Mouse (Mus musculus): ENCODE measurements around the gene 1700007K13Rik.
A peak's percentile ranks its signal among the peaks of the same experiment; 100 is the strongest.
"Not testable (repeated sequence)": the region's sequence is repeated elsewhere in the genome, so short reads cannot be mapped to it uniquely, and the experiment has no call there.

Gene 1700007K13Rik

DNA sequence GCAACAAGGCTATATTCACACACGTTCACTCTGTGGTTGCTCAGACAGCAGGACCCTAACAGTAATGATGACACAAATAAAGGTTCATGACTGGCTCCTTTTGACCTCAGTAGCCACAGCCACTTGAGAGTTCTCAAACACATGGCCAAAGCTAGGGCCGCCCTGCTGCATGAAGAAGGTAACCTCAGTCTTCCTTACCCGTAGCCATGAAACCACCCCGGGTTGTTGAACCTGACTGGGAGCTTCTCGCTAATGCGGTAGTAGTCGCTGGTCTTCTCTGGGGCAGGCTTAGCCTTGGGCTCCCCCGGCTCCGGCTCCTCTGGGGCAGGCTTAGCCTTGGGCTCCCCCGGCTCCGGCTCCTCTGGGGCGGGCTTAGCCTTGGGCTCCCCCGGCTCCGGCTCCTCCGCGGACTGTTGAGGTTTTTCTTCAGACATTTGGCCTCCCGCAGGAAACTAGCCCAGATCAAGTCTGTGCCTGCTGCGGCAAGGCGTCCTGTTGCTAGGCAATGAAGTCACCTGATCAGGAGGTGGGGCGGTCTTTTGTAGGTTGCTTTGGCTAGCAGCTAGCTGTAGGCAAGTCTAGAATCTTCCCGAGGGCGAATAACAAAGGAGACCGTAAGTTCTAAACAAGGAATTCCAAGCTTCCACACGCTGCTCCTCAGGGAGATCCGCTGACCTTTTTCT lies at the start of gene 1700007K13Rik:
TSS of gene 1700007K13Rik (minus strand) at position 497 of the 683 bp plus-strand sequence.
- DNase-seq (ENCODE audit: low spot score) = peak; percentile 34

DNA sequence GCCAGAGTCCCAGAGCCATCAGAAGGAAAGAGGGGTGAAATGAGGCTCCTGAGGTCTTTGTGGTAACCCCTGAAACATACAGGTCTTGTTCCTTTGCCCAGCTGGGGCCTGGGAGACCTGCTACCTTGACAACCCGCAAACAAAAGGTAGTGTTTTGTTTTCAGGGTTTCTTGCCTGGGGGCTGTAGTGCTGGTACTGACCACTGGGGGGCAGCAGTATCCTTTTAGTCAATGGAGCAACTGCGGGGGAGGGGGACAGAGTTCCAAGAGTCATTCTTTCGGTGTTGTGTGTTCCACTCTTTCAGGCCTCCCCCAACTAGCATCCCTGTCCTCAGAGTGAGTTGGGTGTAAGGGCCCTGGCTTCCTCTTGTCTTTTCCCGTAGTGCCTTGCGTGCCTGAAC lies 48.4 kb upstream of the 1700007K13Rik start:
- DNase-seq (ENCODE audit: low spot score) = peak; percentile 57

DNA sequence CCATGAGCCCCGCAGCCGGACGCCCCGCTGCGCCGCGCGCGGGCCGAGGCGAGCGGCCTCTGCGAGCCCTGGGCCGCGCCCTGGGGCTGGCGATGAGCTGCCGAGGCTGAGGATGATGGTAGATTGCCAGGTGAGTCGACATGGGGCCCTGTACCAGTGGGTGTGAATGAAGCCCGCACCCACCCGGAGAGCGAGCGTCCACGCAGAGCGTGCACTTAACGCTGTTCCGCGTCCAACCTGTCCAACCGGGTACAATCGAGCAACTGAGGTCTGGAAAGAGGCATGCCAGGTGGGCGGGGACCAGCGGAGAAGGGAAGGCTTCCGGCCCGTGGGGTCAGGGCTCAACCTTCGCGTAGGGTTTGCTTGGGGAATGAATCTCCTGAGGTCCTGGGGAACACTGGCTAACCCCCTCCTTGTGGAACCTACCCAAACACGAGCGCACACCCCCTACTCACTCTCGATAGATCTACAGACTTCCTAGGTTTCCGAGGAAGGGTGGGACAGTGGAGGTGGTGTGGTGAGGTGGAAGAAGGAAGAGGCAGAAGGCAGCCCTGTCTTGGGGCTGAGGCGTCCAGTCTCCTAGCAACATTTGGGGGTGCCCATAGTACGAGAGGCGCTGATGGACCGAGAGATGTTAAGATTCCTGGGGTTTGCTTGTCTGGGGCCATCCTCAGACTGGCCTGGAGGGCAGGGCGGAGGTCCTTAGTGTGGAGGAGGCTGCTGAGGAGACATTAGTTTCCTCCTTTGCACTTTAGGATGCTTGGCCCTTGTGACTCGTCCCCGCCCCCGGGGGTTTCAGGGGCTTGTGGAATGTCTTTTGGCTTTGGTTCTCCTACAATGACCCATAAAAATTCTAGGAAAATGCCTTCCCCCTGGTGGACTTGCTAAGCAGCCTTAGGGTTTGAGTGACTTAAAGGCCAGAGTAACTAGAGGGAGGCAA lies 47.6 kb upstream of the 1700007K13Rik start:
- no peak for DNase-seq (ENCODE audit: low spot score)

DNA sequence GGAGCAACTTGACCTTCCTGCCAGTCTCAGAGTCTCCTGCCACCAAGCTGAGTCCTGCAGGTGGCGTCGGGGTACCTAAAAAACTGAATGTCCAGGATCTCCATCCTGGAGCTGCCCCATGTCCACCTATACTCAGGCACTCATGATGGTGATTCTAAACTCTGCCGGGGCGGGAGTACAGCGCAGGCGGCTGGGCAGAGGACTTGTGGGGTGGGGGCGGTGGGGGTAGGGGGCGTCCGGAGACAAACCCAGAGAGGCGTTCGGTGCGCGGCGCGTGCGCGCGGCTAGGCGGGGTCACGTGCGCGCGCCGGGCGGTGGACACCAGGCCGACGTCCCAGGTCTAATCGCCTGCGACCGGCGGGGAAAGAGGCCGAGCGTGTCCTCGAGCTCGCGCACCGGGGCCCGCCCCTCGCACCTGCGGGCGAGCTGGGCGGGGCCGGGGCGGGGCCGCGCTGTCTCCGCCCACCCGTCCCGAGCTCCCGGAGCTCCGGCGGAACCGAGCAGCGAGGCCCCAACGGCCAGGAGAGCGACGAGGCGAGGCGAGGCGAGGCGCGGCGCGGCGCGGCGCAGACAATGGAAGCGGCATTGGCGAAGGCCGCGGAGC lies 46.8 kb upstream of the 1700007K13Rik start, which contains the start of gene Ralgds:
TSS of gene Ralgds (plus strand) at position 328 of the 604 bp plus-strand sequence.
- no peak for DNase-seq (ENCODE audit: low spot score)

DNA sequence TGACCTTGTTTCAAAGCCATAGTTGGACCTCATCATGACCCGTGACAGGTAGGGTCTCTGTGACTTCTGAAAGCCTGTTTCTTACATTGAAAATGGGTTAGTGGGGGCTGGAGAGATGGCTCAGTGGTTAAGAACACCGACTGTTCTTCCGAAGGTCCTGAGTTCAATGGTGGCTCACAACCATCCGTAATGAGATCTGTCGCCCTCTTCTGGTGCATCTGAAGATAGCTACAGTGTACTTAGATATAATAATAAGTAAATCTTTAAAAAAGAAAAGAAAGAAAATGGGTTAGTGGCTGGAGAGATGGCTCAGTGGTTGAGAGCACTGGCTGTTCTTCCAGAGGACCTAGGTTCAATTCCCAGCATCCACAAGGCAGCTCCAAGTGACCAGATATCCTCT lies 45.5 kb upstream of the 1700007K13Rik start:
- not testable (repeated sequence) for DNase-seq (ENCODE audit: low spot score)

DNA sequence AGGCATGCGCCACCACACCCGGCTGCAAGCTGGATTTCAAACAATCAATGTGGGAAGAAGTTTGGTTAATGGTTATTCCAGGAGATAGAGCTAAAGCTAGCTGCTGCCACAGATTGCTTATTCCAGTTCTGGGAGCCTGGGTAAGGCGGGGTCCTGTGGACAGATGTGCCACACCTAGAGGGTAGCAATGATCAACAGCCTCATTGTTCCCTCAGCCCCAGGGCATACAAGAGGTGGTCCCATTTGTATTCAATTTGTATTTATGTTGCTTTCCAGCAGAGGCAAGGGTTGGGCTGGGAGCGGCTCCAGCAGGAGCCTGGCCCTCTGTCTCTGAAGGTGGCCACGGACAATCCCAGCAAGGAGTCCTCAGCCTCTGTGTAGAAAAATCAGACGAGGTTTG lies 40.2 kb upstream of the 1700007K13Rik start:
- DNase-seq (ENCODE audit: low spot score) = no peak

DNA sequence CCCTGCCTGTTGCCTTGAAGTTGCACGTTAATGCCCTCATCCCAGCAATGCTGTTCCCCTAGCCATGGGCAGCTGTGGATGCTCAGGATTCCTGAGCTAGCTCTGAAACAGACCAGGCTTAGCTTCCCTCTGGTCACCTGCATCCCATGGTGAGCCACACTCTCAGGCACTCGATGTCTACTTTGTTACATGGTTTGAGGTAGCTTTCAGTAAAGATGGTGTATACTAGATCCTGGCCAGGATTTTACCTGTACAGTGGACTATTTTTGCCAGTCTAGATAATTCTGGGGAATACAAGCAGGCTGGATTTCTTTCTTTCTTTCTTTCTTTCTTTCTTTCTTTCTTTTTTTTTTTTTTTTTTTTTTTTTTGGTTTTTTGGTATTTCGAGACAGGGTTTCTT lies 39.7 kb upstream of the 1700007K13Rik start, which contains the start of gene Gm10134:
TSS of gene Gm10134 (plus strand) at position 301 of the 400 bp plus-strand sequence.
- no peak for DNase-seq (ENCODE audit: low spot score)

DNA sequence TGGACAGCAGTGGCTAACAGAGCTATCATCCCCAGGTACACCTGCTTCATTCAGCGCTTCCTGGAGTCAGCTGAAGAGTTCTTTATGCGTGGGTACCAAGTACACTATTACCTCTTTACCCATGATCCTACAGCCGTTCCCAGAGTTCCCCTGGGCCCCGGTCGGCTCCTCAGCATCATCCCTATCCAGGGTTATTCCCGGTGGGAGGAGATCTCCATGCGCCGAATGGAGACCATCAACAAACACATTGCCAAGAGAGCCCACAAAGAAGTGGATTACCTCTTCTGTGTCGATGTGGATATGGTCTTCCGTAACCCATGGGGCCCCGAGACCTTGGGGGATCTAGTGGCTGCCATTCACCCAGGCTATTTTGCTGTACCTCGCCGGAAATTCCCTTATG lies 38.5 kb upstream of the 1700007K13Rik start:
- no peak for DNase-seq (ENCODE audit: low spot score)

DNA sequence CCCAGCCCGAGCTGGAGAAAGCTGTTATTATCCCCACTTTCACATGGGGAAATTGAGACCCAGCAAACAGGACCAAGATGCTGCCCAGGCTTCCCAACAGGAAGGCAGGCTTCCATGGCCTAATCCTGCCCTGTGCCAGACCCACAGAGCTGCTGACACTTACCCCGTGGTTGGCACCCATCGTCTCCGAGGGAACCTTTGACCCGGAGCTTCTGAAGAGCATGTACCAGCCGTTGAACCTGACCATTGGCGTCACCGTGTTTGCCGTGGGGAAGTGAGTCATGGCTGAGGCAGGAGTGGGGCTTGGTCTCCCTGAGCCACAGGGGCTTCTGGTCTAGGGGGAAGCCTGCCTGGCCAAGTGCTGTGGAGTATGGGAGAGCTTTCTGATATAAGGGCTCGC lies 36.9 kb upstream of the 1700007K13Rik start:
- DNase-seq (ENCODE audit: low spot score) = no peak

DNA sequence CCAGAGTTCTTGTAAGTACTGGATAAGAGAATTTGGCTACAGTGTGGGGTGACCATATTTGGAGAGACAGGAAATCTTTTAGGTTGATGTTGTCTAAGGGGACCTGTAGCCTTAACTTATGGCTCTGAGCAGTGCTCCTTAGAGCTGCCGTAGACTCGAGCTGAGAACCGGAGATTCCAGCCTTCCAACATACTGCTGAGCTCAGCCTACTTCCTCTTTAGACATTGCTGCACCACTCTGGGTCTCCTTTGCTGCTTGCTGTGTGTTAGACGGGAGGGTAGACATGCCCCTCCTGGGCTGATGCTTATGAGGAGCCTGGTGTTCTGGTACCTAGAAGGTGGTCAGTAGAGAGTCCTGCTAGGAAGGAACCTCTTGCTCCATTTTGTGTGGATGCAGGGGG lies 32.3 kb upstream of the 1700007K13Rik start:
- no peak for DNase-seq (ENCODE audit: low spot score)

DNA sequence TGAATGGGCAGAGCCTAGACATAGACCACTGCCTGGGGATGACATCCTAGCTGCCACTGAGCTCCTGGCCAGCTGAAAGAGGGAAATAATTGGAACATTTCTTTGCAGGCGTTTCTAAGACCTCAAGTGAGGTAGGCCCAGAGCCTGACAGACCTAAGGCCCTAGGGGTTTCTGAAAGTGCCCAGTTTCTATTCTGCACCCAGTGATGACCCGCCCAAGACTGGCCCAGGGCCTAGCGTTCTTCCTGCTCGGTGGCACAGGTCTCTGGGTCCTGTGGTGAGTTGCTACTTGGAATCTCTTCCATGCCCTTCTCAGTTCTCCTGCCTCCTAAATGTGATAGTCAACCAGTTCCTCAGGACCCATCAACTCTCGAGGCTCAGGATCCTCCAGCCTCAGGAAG lies 31.4 kb upstream of the 1700007K13Rik start:
- no peak for DNase-seq (ENCODE audit: low spot score)

DNA sequence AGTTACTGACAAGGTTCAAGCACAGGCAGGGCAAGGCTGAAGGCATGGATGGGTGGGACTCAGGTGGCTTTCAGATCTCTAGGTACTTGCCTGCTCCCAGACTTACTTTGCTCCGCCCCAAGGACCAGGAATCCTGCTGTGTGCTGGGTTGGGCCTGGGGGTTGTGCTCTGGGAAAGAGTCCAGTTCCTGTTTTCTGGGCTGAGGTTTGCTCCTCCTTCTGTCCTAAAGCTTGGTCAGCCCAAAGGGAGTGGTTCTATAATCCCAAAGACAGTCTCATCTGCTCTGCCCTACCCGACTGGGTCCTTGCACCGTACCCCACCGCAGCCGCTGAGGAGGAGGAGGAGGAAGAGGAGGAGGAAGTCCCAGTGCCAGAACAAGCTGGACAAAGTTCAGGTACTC lies 30.5 kb upstream of the 1700007K13Rik start, which contains the start of gene Gbgt1:
TSS of gene Gbgt1 (plus strand) at position 221 of the 400 bp plus-strand sequence.
- no peak for DNase-seq (ENCODE audit: low spot score)

DNA sequence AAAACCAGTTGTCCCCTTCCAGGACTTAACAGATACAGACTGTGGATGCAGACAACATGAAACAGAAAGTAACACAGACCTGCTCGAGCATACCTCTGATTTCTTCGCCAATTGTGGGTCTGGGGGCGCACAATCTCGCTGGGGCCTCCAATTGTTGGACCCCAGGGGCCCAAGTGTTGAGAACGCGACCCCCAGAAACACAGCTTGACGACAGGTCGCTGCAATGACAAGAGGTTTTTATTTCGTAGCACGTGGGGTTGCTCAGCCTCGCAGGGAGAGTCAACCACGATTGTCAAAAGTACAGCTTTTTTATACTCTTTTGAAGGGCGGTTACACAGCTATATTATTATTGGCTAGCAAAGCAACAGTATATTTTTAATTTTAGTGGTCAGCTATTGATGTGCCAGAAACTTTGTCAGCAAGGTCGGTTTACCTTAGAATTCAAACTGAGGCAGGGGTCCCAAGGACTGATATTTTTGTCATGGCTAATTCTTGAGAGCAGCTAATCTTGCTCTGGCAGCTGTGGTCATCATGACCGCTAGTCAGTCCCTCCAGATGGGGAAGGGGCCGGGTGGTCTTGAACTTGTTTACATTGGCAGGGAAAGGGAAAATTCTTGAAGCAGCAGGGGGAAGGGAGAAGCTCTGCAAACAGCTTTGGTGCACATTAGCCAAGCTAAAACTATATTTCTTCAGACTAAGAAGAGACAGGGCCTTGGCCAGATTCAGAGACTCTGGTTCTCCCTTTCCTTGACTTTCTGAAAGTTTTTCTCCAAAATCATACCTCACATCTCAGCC lies 29.9 kb upstream of the 1700007K13Rik start:
- DNase-seq (ENCODE audit: low spot score) = no peak

DNA sequence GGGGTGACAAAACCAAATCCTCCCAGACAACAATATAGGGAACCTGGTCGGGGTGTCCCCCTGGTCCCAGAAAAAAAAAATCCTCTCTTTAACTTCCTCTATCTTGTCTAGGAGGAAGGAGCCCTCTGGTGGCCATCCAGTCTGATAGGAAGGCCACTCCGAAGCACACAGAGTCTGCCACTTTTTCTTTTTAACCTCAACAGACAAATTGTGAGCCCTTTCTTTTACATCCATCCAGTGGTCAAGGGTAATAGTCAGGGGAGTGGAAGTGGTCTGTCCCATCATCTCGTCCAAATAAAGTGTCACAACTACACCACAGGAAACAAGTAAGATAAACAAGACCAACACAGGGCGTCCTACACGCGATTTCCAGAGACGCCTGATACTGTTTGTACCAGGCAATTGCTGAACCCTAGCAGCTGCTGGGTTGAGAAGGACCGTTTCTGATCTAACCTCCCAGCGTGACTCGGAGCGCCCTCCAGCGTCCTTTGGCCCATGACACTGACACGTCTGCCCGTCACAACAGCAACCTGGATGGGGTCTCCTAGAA lies 29.1 kb upstream of the 1700007K13Rik start:
- DNase-seq (ENCODE audit: low spot score) = no peak

DNA sequence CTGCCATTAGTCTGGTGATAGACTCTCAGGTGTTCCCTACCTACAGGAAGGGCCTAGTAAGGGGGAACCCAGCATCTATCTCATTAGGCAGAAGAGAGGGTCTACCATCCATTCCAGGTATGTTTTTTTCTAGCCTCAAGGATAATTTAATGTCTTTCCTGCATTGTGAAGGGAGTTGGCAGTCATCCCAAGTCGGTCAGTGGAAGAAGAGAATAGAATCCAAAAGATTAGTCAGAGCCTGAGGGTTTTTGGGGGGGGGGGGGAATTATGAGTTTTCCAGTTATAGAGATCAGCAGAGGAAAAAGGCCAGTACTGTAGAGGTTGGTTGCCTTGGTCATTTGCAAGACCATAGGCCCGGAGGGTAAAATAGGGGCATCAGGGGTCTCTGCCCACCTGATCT lies 28.4 kb upstream of the 1700007K13Rik start:
- no peak for DNase-seq (ENCODE audit: low spot score)

DNA sequence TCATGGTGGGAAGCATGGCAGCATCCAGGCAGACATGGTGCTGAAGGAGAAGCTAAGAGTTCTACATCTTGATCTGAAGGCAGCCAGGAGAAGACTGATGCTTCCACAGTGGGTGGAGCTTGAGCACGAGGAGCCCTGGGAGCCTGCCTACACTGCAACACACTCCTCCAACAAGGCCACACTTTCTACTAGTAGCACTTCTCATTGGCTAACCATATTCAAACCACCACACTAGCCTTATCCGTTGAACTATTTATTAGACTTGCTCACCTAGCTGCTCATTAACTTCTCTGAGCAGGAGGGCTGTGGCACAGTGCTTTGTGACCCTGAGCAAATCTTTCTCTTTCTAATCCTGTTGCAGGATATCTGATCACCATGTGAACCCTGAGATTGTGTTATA lies 17.7 kb upstream of the 1700007K13Rik start:
- no peak for DNase-seq (ENCODE audit: low spot score)

DNA sequence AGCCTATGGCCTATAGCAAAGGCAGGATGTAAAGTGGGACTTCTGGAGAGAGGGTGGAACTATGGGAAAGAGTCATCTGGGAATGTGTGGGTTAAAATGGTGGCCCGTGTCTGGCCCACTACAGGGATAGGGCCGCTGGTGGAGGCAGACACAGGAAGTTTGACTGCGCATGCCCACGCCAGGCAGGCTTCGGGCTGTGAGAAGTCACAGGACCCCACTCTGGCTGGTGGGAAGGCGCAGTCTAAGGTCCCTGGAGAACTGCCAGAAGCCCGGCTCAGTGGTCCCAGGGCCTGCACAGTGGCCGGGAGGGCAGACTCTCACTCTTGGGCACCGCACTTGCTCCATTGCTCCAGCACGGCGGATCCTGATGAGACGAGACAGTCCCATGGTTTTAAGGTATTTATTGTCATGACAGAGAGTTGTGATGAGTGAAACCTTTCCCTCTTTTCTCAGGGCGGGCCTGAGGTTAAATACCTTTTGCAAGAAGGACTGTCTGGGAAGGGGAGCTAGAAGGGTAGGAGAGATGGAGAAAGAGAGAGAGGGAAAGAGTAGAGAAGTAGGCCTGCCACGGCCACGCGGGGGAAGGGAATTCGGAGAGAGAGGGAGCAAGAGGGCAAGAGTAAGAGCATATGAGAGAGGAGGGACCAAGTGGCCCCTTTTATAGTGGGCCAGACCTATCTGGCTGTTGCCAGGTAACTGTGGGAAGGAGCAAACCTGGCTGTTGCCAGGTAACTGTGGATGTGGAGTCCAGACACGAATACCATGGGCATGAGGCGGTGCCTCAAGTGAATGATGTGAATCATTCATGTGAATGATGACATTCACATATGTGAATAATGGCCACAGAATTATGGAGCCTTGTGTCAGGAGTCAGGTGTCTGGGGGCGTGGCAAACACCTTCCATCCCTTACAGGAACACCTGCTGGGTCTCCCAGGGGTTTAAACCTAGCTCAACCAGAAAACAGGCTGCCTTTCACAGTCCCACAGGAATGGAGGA lies 13.4 kb upstream of the 1700007K13Rik start:
- DNase-seq (ENCODE audit: low spot score) = no peak

DNA sequence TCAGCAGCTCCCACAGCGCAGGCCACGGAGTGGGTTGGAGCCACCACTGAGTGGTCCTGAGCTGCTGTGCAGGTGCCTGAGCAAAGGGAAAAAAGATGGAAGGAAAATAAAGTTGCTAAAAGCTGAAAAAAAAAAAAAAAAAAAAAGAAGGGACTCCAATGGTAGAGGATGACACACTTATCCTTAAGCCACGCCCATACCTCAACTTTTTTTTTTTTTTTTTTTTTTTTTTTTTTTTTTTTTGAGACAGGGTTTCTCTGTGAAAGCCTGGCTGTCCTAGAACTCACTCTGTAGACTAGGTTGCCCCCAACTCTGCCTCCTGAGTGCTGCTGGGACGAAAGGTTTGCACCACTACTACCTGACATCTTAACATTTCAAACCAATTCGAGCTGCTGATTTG lies 11.9 kb upstream of the 1700007K13Rik start:
- not testable (repeated sequence) for DNase-seq (ENCODE audit: low spot score)

DNA sequence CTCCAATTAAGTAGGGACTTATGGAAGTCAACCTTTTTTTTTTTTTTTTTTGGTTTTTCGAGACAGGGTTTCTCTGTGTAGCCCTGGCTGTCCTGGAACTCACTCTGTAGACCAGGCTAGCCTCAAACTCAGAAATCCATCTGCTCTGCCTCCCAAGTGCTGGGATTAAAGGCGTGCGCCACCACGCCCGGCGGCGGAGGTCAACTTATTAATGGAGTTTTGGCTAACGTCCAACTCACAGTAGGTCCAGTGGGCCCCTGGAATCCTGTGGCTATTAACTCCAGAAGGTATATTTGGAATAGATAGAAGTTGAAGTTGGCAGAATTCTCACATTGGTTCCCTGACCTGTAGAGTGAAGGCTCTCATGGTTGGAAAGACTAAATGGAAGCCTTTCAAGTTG lies 5.9 kb upstream of the 1700007K13Rik start:
- not testable (repeated sequence) for DNase-seq (ENCODE audit: low spot score)

DNA sequence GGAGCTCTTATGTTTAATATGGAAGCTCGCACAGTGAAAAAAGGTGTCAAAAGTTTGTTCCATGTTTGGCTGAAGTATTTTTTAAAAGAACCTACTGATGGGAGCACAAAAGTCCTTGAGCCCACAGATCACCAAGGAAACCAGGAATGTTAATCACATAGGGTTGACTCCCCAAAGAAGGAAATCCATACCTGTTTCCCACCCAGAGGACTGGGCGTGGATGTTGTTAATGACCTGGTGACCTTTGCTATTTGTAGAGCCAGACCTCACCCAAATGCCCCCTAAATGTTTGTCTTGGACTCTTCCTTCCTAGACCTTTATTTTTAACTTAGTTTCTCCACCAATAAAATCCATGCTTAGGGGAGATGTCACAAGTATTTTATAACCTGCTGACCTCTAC lies 4.5 kb upstream of the 1700007K13Rik start:
- DNase-seq (ENCODE audit: low spot score) = no peak

Measured in c-Kit-positive CD71-positive TER-119-positive erythroid progenitor cells, embryonic 14.5 days (primary cell).